Mouse (Mus musculus) midbrain, embryonic 10.5 days (tissue): ENCODE results near the gene Abi3bp. TPM values are rescaled to one million over a fixed set of nuclear protein-coding genes. Genes with fewer than 3 reads are reported as not detected.

Experiments used
- DNase-seq: peaks from one replicate; pipeline ENCODE4 v3.0.0-alpha.2; 2017; ENCODE audit warnings: low spot score
- H3K27ac ChIP-seq: fragments of 300-500 bp; sonication (generic); replicated peaks from 2 replicates; pipeline ENCODE4 v1.5.1; 2016; ENCODE audit warnings: mild to moderate bottlenecking
- H3K27me3 ChIP-seq: fragments of 300-500 bp; sonication (generic); 2 replicates; pipeline ENCODE4 v1.6.1; 2016; ENCODE audit warnings: low read depth, mild to moderate bottlenecking; ENCODE audit not compliant: poor library complexity, severe bottlenecking
- H3K36me3 ChIP-seq: fragments of 300-500 bp; sonication (generic); 2 replicates; pipeline ENCODE4 v1.6.1; 2016; ENCODE audit warnings: mild to moderate bottlenecking, moderate library complexity
- H3K4me1 ChIP-seq: fragments of 300-500 bp; sonication (generic); 2 replicates; pipeline ENCODE4 v1.6.1; 2016
- H3K4me3 ChIP-seq: fragments of 300-500 bp; sonication (generic); 2 replicates; pipeline ENCODE4 v1.5.1; 2016; ENCODE audit warnings: mild to moderate bottlenecking, moderate library complexity
- H3K9me3 ChIP-seq: fragments of 300-500 bp; sonication (generic); replicated peaks from 2 replicates; pipeline ENCODE4 v1.6.1; 2016; ENCODE audit warnings: mild to moderate bottlenecking
- WGBS: fragments of 180-500 bp; shearing (Covaris S2); methylation state at CpG from one replicate; pipeline ENCODE4 v1.1.7; 2016; 5-methylcytosine and 5-hydroxymethylcytosine counted together
- polyA plus RNA-seq: library from polyadenylated mRNA; unstranded; fragments of >200 nt; fragmentation: Nextera tagmentation; extraction: Ambion mirVana; gene quantifications from 2 replicates; pipeline ENCODE4 v1.2.1, GENCODE M21; 2016

Gene Abi3bp
- 0.15 and 0.26 TPM in 2 replicates for polyA plus RNA-seq

GRCm38 (mm10) chr16:56477677-56478574, at the start of gene Abi3bp:
TSS of gene Abi3bp (plus strand) at chr16:56477878.
- no peaks in the 10 kb centered on the region for H3K36me3 ChIP-seq
- no peak for DNase-seq
- WGBS: 72% methylated on average over 11 of the region's 11 CpGs
- H3K9me3 ChIP-seq: no peaks in the 10 kb centered on the region
- H3K27ac ChIP-seq: no peak within 1 kb of the TSS
- no peaks in the 10 kb centered on the region for H3K27me3 ChIP-seq
- H3K4me3 ChIP-seq: no peak within 1 kb of the TSS
- H3K4me1 ChIP-seq: no peaks in the 10 kb centered on the region

- DNase-seq: no peak
- Histone ChIP-seq H3K9me3 (no peaks in the 10 kb centered on the region), H3K27me3 (no peaks in the 10 kb centered on the region), H3K36me3 (no peaks in the 10 kb centered on the region), H3K4me1 (no peaks in the 10 kb centered on the region), H3K27ac (no peak overlapping the region), H3K4me3 (no peak overlapping the region)
- WGBS: 77% methylated on average over 4 of the region's 4 CpGs
Observed at GRCm38 (mm10) chr16:56435293-56436185, 42.1 kb upstream of the Abi3bp start.

- Histone ChIP-seq H3K9me3 (no peaks in the 10 kb centered on the region), H3K4me1 (no peaks in the 10 kb centered on the region), H3K4me3 (no peak overlapping the region), H3K36me3 (no peaks in the 10 kb centered on the region), H3K27ac (no peak overlapping the region), H3K27me3 (no peaks in the 10 kb centered on the region)
- no peak for DNase-seq
- 71% methylated on average over 4 of the region's 4 CpGs for WGBS
Observed at GRCm38 (mm10) chr16:56440243-56440642, 37.4 kb upstream of the Abi3bp start.

GRCm38 (mm10) chr16:56441113-56441512, 36.6 kb upstream of the Abi3bp start:
- Histone ChIP-seq H3K4me3 (no peak overlapping the region), H3K27me3 (no peaks in the 10 kb centered on the region), H3K4me1 (no peaks in the 10 kb centered on the region), H3K9me3 (no peaks in the 10 kb centered on the region), H3K27ac (no peak overlapping the region), H3K36me3 (no peaks in the 10 kb centered on the region)
- WGBS: 82% methylated on average over 5 of the region's 5 CpGs
- DNase-seq: no peak

- H3K4me1 ChIP-seq: no peaks in the 10 kb centered on the region
- no peak overlapping the region for H3K27ac ChIP-seq
- H3K27me3 ChIP-seq: no peaks in the 10 kb centered on the region
- no peak for DNase-seq
- H3K4me3 ChIP-seq: no peak overlapping the region
- 86% methylated on average over 7 of the region's 7 CpGs for WGBS
- no peaks in the 10 kb centered on the region for H3K9me3 ChIP-seq
- no peaks in the 10 kb centered on the region for H3K36me3 ChIP-seq
Observed at GRCm38 (mm10) chr16:56441658-56442344, 35.9 kb upstream of the Abi3bp start.

- DNase-seq: no peak
- H3K4me1 ChIP-seq: no peaks in the 10 kb centered on the region
- H3K27me3 ChIP-seq: no peaks in the 10 kb centered on the region
- H3K9me3 ChIP-seq: no peaks in the 10 kb centered on the region
- 80% methylated on average over 2 of the region's 2 CpGs for WGBS
- H3K36me3 ChIP-seq: no peaks in the 10 kb centered on the region
- no peak overlapping the region for H3K4me3 ChIP-seq
- H3K27ac ChIP-seq: no peak overlapping the region
Observed at GRCm38 (mm10) chr16:56451482-56451881, 26.2 kb upstream of the Abi3bp start.

- DNase-seq: no peak
- no peak overlapping the region for H3K27ac ChIP-seq
- no peaks in the 10 kb centered on the region for H3K9me3 ChIP-seq
- no peak overlapping the region for H3K4me3 ChIP-seq
- no peaks in the 10 kb centered on the region for H3K4me1 ChIP-seq
- no peaks in the 10 kb centered on the region for H3K36me3 ChIP-seq
- 91% methylated on average over 1 of the region's 1 CpGs for WGBS
- no peaks in the 10 kb centered on the region for H3K27me3 ChIP-seq
Observed at GRCm38 (mm10) chr16:56451923-56452322, 25.8 kb upstream of the Abi3bp start.

- Histone ChIP-seq H3K4me1 (no peaks in the 10 kb centered on the region), H3K4me3 (no peak overlapping the region), H3K27me3 (no peaks in the 10 kb centered on the region), H3K36me3 (no peaks in the 10 kb centered on the region), H3K27ac (no peak overlapping the region), H3K9me3 (no peaks in the 10 kb centered on the region)
- no peak for DNase-seq
- 85% methylated on average over 8 of the region's 8 CpGs for WGBS
Observed at GRCm38 (mm10) chr16:56458052-56458754, 19.5 kb upstream of the Abi3bp start.

GRCm38 (mm10) chr16:56473160-56473559, 4.5 kb upstream of the Abi3bp start:
- 99% methylated on average over 2 of the region's 2 CpGs for WGBS
- no peak for DNase-seq
- H3K4me3 ChIP-seq: no peak overlapping the region
- no peaks in the 10 kb centered on the region for H3K27me3 ChIP-seq
- H3K9me3 ChIP-seq: no peaks in the 10 kb centered on the region
- no peak overlapping the region for H3K27ac ChIP-seq
- no peaks in the 10 kb centered on the region for H3K4me1 ChIP-seq
- no peaks in the 10 kb centered on the region for H3K36me3 ChIP-seq

- H3K27me3 ChIP-seq: no peaks in the 10 kb centered on the region
- no peaks in the 10 kb centered on the region for H3K4me1 ChIP-seq
- WGBS: 88% methylated on average over 5 of the region's 5 CpGs
- H3K36me3 ChIP-seq: no peaks in the 10 kb centered on the region
- no peak overlapping the region for H3K27ac ChIP-seq
- H3K4me3 ChIP-seq: no peak overlapping the region
- no peaks in the 10 kb centered on the region for H3K9me3 ChIP-seq
- DNase-seq: no peak
Observed at GRCm38 (mm10) chr16:56475676-56476075, 2.0 kb upstream of the Abi3bp start.

- Histone ChIP-seq H3K27me3 (no peaks in the 10 kb centered on the region), H3K27ac (no peak overlapping the region), H3K36me3 (no peaks in the 10 kb centered on the region), H3K4me3 (no peak overlapping the region), H3K9me3 (no peaks in the 10 kb centered on the region), H3K4me1 (no peaks in the 10 kb centered on the region)
- no peak for DNase-seq
- WGBS: 69% methylated on average over 12 of the region's 12 CpGs
Observed at GRCm38 (mm10) chr16:56478575-56479191, 1.0 kb downstream of the Abi3bp start.

- Histone ChIP-seq H3K36me3 (no peaks in the 10 kb centered on the region), H3K27me3 (no peaks in the 10 kb centered on the region), H3K4me3 (no peak overlapping the region), H3K9me3 (no peaks in the 10 kb centered on the region), H3K4me1 (peaks cover 4% of the 10 kb centered on the region), H3K27ac (no peak overlapping the region)
- WGBS: 91% methylated on average over 10 of the region's 10 CpGs
- no peak for DNase-seq
Observed at GRCm38 (mm10) chr16:56483466-56483865, 5.8 kb downstream of the Abi3bp start.
